Mouse (Mus musculus) NIH3T3 (cell line): ENCODE data around the gene Olfr1029.
"Not testable (repeated sequence)": the region's sequence is repeated elsewhere in the genome, so short reads cannot be mapped to it uniquely, and the experiment has no call there.

ENCODE experiments used
- DNase-seq: peaks from one replicate; pipeline ENCODE4 v3.0.0-alpha.2; 2012; ENCODE audit warnings: low read depth

Gene Olfr1029

GRCm38 (mm10) chr2:85973595-85973994 is at the start of gene Olfr1029:
Olfr1029 (plus strand) TSS chr2:85973895.
- no peak for DNase-seq

- no peak for DNase-seq
These were observed 23.6 kb upstream of the Olfr1029 start, which contains the start of gene Olfr1028 for GRCm38 (mm10) chr2:85950137-85950536. Olfr1028 (plus strand) TSS chr2:85950437.

- no peak for DNase-seq
These were observed 5.3 kb downstream of the Olfr1029 start, which contains the start of gene Olfr1030 for GRCm38 (mm10) chr2:85978976-85979375. Olfr1030 (plus strand) TSS chr2:85979276.

- no peak for DNase-seq
These were observed 16.3 kb downstream of the Olfr1029 start, which contains the start of gene Olfr1031 for GRCm38 (mm10) chr2:85990004-85990403. Olfr1031 (plus strand) TSS chr2:85990304.

GRCm38 (mm10) chr2:86005240-86005639 is 31.5 kb downstream of the Olfr1029 start, which contains the start of gene Olfr1032:
Olfr1032 (plus strand) TSS chr2:86005540.
- no peak for DNase-seq

GRCm38 (mm10) chr2:86020406-86020805 is 46.7 kb downstream of the Olfr1029 start, which contains the start of gene Olfr1033:
Olfr1033 (plus strand) TSS chr2:86020633.
- not testable (repeated sequence) for DNase-seq

GRCm38 (mm10) chr2:86021518-86021917 is 47.8 kb downstream of the Olfr1029 start:
- not testable (repeated sequence) for DNase-seq
